Mouse (Mus musculus) thymus, postnatal 10 days (tissue): Measurements from ENCODE around the gene Tsen34.
A peak's percentile ranks its signal among the peaks of the same experiment; 100 is the strongest.
"Not testable (repeated sequence)": the region's sequence is repeated elsewhere in the genome, so short reads cannot be mapped to it uniquely, and the experiment has no call there.

Experiments
- DNase-seq, 2 experiments: peaks; one replicate each; pipeline ENCODE4 v3.0.0; 2021; ENCODE audit warnings: low spot score in 2 of 2

Tsen34 gene

DNA sequence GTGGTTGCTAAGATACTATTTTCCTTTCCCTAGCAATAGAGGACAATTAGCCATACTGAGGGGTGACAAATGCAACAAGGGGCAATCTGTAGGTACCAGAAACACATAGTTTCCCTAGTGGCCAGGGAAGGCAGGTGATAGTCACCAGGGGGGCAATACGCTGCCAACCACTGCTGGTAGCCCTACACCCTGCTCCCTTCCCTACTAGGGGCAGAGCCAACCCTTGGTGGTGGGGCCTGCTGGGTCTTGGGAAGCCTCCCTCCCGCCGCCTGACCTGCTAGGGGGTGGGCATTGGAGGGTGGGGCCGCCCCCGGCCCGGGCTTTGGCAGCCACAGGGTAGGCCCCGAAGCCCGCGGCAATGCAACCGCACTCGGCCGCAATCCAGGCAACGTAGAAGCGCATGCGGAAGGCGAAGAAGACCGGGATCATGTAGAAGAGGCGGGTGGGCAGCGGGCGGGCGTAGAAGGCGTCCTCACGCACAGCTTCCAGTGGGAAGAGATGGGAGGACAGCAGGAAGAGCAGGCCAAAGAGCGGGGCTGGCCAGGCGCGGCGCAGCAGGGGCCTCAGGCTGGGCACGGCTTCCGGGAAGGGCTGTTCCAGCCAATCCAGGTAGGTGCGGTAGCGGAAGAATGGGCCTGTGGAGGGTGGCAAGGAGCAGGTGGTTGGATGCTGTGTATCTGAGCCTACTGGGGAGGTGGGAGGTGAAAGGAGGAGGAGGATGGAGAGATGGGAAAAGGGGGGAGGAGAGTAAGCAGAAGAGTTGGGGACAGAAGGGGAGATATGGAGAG is 7.1 kb upstream of the Tsen34 start:
- DNase-seq, result no peak

DNA sequence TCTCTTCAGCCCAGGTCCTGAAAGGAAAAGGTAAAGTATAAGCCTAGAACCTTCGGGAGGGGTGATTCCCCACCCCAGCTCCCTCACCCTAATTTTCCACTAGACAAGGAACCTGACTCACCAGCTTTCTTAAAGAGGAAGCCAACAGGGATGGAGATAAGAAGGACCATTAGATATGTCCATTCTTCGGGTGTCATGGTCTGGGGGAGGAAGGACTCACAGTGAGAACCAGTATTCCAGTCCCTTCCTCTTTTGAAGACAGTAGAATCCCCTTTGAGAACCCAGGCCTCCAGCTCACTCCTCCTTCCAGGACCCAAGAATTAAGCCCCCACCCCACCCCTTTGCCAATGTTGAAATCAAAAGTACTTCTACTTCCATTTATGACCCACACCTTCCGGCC is 744 bp upstream of the Tsen34 start:
- DNase-seq, result no peak

DNA sequence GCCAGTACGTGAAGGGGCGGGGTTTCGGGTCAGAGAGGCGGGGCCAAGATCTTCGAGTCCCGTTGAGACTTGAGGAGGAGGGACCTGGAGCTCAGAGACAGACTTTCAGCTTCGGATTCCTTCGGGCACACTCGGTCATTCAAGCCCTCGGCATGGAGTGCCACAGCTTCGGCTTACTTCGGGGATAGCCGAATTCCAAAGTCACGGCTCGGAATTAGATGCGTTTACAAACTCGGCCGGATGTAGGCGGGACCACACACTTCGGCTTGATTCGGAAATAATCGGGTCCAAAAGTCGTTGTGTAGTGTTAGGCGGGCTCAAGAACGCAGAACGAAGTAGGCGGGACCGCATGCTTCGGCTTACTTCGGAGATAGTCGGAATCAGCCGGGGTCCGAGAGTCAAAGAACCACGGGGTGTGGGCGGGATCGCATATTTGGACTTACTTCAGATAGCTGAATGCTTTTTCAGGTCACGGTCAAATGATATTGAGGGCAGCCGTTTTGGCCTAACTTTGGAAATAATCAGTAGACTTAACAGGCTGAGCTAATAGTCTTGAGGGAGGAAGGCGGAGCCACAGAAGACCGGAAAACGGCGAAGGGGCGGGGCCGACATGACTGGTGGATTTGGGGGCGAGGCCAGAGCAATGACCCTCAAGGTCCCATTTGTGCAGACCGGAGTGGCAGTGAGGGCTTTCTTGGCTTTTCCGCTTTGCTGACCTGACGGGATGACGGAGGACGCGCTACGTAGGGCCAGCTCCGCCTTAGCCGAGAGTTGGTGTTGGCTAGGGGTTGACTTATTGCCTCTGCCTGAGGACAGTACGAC is 535 bp downstream of the Tsen34 start, which contains the start of gene Mboat7:
Gene Mboat7, minus strand, starts transcription at position 537 of the 822 bp plus-strand sequence.
- DNase-seq, result peak; percentile 96 to 99

DNA sequence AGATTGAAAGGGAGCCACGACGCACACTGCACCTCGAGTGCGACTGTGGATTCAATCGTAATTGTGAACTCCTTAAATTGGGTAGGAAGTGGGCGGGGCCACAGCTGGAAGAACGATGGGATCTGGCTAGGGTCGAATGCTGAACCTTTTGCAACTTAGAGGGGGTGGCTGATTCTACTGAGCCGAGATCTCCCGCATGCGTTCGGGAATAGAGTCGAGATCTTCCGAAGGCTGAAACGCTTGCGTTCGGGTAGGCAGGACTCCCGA is 1.1 kb downstream of the Tsen34 start:
- no peak for DNase-seq

DNA sequence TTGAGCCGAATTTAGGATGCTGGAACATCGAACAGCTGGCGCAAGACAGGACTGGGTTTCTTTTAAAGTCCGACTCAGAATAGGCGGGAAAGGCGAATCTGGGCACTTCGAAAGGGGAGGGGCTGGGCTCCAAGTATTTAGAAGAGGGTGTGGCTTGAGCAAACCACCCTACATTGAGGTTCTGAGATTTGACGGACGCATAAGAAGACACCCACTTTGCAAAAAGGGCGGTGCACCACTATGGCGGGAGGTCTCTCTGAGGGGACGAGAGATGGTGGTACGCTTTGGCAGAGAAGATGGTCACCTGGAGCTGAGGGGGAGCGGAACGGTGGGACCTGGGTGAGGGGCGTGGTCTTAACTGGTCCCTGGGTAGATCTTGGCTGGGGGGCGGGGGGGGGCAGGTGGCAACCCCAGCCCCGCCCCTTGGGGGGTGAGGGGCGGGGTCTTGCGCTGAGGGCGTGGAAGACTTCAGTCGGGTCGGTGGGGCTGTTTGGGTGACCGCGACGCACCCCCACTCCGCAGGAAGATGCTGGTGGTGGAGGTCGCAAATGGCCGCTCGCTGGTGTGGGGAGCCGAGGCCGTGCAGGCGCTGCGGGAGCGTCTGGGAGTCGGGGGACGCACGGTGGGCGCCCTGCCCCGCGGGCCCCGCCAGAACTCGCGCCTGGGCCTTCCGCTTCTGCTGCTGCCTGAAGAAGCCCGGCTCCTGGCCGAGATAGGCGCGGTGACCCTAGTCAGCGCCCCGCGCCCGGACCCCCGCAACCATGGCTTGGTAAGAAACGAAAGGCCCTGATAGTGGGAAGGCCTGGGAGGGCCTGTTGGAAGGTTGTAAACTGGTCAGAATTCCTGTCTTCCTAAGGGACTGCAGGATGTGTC is 1.6 kb downstream of the Tsen34 start:
- peak; percentile 42 to 58 for DNase-seq

DNA sequence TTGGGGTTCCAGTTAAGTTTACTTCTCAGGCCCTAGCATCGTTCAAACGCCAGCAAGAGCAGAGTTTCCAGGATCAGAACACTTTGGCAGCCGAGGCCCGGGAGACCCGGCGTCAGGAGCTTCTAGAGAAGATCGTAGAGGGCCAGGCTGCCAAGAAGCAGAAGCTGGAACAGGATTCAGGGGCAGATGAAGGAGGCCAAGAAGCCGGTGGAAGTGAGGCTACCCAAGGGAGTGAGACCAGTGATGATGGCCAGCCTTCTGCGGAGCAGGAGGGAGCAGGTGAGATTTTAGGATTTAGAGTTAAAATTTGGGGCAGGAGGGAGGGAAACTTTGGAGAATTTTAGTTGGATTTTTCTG is 2.3 kb downstream of the Tsen34 start:
- DNase-seq, result not testable (repeated sequence)

DNA sequence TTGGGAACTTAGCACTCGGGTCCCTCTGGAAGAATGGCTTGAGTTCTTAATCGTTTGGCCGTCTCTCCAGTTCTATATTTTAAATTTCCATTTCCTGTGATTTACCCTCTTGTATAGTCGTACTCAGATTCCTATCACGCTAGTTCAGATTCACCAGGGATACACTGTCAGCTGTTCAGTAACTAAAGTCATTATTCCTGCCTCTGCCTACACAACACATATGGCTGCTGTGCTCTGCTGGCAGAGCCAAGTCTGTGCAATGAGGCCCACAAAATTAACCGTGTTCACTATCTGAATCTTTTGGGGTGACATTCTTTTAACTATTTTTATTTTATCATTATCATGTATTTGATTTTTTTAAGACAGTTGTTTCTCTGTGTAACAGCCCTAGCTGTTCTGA is 5.8 kb downstream of the Tsen34 start:
- DNase-seq, result no peak

DNA sequence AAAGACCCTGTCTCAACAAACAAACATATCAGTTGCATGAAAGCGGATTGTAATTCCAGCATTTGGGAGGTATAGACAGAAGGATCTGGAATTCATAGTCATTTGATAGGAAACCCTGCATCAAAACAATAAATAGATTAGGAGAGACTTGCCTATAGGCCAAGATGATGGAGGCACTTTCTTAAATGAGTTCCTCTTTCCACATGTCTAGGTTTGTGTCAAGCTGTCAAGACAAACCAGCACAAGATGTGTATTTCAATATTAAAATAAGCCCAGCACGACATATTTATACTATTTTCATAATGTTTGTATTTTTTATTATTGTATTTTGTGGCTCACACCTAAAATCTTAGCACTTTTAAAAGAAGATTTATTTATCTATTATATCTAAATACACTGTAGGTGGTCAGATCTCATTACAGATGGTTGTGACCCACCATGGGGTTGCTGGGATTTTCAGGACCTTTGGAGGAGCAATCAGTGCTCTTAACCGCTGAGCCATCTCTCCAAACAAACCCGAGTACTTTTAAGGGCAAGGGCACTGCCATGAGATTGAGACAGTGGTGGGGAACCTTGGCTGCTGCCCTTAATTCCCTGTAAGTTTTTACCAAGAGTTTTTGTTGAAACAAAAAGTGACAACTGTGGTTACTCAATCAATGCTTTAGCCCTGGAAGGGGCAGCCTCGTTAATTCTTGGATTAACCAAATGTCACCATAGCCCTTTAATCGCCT is 10.7 kb downstream of the Tsen34 start:
- no peak for DNase-seq

DNA sequence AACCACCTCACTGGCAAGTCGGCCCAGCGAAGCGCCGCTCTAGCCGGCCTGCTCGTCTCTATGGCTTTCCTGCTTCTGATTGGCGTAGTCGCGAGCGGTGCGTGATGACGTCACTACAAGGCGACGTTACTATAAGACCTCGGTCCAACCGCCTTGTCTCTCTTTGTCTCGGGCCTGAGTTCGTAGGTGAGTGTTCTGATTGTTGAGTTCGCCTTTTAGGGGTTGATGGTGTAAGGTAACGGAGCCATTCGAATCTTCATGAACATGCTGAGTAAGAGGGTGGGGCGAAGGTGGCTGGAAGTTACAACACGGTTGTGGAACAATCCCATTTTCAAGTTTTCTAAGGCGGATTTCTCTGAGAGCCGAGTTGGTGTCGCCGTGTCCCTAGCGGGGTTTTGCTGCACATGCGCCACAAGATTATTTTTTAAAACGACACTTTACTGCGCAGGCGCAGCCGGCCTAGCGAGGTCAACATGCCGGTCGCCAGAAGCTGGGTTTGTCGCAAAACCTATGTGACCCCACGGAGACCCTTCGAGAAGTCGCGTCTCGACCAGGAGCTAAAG is 11.3 kb downstream of the Tsen34 start, which contains the start of gene Rps9:
Gene Rps9, plus strand, starts transcription at position 115 of the 563 bp plus-strand sequence.
- peak; percentile 94 to 96 for DNase-seq

DNA sequence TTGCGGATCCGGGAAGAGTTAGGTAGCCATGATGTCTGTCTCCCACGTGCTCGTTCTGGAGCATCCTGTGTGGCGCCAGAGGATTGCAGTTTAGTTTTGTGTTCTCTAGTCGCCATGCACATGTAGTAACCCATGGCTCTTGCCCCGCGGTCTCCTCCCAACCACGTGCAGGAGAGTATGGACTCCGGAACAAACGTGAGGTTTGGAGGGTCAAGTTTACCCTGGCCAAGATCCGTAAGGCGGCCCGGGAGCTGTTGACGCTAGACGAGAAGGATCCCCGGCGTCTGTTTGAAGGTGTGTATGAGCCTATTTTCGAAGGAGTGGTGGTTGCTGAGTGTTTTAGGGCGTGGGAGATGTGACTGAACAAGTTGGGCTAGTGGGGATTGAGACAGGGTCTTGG is 11.8 kb downstream of the Tsen34 start:
- DNase-seq, result no peak

DNA sequence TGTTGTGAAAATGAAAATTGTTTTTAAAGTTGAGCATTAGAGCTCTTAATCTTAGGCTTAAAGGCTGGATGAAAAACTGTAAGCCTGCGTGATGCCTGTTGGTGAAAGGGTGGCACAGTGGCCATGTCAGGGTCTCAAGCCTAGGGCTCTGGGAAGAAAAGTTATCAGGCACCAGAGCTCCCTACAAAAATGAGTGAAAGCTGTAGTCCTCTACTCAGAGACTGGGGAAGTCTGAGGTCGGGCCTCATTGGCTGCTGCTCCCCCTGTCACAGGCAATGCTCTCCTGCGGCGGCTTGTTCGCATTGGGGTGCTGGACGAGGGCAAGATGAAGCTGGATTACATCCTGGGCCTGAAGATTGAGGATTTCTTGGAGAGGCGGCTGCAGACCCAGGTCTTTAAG is 12.8 kb downstream of the Tsen34 start:
- not testable (repeated sequence) for DNase-seq

DNA sequence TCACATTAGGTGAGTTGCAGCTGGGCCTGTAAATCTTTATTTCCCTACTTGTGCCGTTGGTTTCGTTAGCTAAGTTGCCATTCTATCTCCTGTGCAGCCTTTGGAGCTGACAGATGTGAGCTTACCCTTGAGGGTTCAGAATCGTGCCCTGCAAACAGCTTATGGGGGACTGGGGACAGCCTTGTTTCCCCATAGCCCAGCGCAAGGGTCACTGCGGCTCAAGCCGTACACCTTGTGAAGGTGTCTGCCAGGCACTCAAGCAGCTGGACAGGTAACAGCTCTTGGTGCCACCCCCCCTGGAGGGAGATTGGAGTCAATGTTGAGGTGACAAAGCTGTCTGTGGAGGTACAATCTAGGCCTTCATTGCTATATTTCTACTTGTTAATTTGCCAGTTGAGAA is 13.2 kb downstream of the Tsen34 start:
- DNase-seq, result no peak

DNA sequence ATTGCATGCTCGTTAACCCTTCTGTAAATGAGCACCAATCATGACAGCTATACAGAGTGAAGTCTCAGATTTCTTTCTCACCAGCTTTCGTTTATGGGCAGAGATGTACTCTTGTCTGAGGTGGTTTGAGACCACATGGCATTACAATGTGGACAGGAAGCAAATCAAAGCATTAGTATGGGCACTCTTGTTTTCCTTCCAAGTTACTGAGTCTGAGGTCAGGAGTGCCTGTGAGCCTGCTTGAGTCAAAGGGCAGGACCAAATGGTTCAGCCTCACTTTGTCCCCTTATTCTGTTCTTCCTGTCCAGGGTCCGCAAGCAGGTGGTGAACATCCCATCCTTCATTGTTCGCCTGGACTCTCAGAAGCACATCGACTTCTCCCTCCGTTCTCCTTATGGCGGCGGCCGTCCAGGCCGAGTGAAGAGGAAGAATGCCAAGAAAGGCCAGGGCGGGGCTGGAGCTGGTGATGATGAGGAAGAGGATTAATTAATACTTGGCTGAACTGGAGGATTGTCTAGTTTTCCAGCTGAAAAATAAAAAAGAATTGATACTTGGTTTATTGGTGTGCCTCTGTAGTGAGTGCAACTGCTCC is 13.8 kb downstream of the Tsen34 start:
- DNase-seq, result no peak

DNA sequence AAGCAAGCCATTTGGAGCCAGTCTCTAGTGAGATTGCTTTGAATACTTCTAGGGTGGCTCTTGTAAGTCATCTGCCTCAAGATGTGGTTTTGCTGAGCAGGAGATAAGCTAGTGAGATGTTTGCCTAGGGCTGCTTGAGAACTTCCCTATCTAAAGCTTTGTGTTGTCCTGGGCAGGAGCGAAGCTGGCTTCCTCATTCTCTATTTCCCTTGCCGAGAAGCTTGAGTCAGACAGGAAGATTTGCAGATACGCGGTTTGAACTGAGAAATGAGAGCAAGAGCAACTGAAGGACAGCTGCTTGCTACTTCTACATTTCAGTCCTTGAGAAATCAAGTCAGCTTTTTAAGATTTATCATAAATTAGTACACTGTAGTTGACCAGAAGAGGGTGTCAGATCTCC is 14.4 kb downstream of the Tsen34 start:
- no peak for DNase-seq

DNA sequence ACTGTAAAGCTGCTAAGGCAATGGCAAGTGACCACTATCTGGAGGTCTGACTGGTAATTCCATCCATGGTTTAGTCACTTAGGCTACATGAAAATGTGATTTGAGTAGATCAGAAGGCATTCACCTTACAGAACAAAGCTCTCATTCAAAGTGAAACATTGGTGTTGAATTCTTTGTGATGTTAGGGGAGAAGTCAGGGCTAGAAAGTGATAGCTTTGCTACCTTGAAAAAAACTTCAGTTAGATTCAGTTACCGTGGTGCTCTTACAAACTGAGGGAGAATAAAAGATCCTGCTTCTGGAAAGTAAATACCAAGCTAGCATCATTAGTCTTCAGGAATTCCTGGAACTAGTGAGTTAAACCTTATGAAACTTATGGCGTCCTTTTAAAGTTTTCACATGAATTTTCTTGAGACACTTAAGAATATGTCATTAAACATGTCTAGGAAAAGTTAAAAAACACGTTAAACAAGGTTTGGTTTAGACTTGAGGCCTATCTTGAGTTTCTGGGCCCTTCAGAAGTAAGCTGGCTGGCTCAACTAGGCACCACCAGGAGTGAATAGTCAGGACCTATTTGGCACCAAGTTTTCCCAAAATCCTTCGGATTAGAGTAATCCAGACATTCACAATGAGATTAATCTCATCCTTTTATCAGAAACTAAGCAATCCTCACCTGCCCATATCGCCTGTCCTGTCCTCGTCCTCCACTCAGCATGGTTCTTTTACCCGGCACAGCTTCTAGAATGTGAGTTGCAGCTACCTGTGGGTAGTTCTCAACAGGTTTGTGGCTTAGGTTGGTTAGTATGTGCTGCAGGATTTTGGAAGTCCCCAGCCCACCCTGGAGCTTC is 15.1 kb downstream of the Tsen34 start:
- DNase-seq, result no peak

DNA sequence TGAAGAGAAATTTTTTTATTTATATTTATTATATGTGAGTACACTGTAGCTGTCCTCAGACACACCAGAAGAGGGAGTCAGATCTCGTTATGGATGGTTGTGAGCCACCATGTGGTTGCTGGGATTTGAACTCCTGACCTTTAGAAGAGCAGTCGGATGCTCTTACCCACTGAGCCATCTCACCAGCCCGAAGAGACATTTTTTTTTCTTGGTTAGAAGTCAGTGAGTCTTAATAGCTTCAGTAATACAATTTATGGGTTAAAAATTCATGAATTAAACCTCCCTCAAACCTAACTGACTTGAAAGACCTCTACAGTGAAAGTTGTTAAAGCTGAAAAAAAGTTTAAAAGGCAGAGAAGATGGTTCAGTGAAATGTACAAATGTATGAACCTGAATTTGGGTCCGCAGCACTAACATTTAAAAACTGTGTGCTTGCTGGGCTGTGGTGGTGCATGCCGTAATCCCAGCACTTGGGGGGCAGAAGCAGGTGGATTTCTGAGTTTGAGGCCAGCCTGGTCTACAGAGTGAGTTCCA is 15.9 kb downstream of the Tsen34 start:
- DNase-seq, result not testable (repeated sequence)

DNA sequence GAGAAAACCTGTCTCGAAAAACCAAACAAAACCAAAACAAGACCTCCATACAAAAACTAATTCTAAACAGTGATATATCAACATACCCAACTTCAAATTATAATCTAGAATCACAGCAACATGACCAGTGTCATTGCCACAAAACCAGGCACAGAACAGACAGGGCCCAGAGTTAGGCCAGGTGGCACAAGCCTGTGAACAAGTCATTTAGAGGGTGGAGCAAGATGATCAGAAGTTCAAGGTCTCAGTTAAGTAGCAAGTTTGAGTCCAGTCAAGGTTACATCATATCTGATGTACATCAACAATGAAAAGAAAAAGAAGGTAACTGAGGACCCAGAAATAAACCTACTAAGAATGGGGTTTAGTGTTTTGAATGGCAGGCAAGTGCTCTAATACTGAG is 16.3 kb downstream of the Tsen34 start:
- DNase-seq, result no peak

DNA sequence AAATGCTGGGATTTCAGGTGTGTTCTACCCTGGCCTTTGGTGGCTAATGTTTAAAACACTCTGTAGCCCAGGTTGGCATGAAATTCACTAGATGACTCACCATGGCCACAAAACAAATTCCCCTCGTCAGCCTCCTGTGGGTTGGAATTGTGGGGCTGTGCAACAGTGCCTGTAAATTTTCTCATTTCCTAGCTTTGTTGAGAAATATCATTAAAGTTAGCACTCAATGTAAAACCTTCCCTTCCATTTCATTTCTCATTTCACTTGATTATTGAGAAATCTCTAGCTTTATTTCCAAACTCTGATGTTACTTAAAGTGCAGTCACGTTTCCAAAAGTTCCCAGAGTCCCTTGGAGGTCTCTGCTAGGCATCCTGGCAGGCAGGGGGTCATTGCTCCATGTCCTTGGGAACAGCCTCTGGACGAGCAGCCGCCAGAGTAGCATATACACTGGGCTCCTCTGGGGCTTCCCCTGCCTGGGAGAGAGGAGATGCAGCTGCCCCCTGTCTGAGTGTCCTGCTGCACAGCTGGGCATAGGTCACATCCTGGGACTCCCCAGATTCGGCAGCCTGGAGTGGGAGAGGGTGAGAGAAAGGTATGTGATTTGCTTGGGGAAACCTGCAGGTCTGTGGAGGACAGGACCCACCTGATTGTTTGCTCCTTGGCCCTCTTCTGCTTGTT is 19.7 kb downstream of the Tsen34 start:
- DNase-seq, result no peak

DNA sequence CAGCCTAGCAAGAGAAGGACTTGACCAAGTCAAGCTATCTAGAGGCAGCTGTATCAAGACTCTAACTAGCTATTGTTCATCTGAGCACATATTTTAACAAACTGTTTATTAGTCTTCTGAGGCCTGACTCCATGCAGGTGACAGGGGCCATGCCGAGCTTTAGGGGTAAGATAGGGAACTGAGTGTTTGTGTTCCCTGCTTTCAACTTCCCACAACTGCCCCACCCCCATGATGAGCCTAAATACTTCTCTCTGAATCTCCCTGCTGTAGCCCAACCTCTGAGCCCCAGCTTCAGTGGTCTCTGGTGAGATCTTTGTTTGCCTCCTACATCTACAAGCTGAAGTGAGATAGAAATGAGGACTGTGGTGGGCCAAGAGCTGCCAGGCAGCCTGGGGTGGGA is 22.6 kb downstream of the Tsen34 start:
- DNase-seq, result no peak
